Mouse (Mus musculus): Measurements from ENCODE around the gene Olfr148. TPM values are rescaled to one million over a fixed set of nuclear protein-coding genes. Genes with fewer than 3 reads are reported as not detected.
A peak's percentile ranks its signal among the peaks of the same experiment; 100 is the strongest.

The Olfr148 gene
- polyA plus RNA-seq (2012; rRNA removed), result not detected in 2 replicates

- no peak for DNase-seq (ENCODE audit: extremely low spot score in 1 of 2, low spot score in 1 of 2)
Observed at GRCm38 (mm10) chr9:39610355-39610754, at the start of gene Olfr148. Gene Olfr148, plus strand, starts transcription at chr9:39610655.

GRCm38 (mm10) chr9:39575469-39575868 is 35.0 kb upstream of the Olfr148 start, which contains the start of gene Olfr959:
Gene Olfr959, minus strand, starts transcription at chr9:39575569.
- DNase-seq (ENCODE audit: extremely low spot score in 1 of 2, low spot score in 1 of 2), result no peak

- DNase-seq (ENCODE audit: extremely low spot score in 1 of 2, low spot score in 1 of 2), result peak in 1 of 2 experiments; percentile 4
Observed at GRCm38 (mm10) chr9:39577050-39577449, 33.4 kb upstream of the Olfr148 start.

- DNase-seq (ENCODE audit: extremely low spot score in 1 of 2, low spot score in 1 of 2), result peak in 1 of 2 experiments; percentile 46
Observed at GRCm38 (mm10) chr9:39602536-39603332, 7.7 kb upstream of the Olfr148 start.

- no peak for DNase-seq (ENCODE audit: extremely low spot score in 1 of 2, low spot score in 1 of 2)
Observed at GRCm38 (mm10) chr9:39603333-39603845, 7.1 kb upstream of the Olfr148 start.

- DNase-seq (ENCODE audit: extremely low spot score in 1 of 2, low spot score in 1 of 2), result peak in 1 of 2 experiments; percentile 26
Observed at GRCm38 (mm10) chr9:39603999-39604453, 6.4 kb upstream of the Olfr148 start, which contains the start of gene AW551984. Gene AW551984, minus strand, starts transcription at chr9:39604403.

GRCm38 (mm10) chr9:39608497-39608896 is 2.0 kb upstream of the Olfr148 start:
- DNase-seq (ENCODE audit: extremely low spot score in 1 of 2, low spot score in 1 of 2), result no peak

GRCm38 (mm10) chr9:39611953-39612352 is 1.5 kb downstream of the Olfr148 start:
- peak in 1 of 2 experiments; percentile 70 for DNase-seq (ENCODE audit: extremely low spot score in 1 of 2, low spot score in 1 of 2)

GRCm38 (mm10) chr9:39621073-39621472 is 10.6 kb downstream of the Olfr148 start, which contains the start of gene Olfr960:
Gene Olfr960, plus strand, starts transcription at chr9:39621373.
- no peak for DNase-seq (ENCODE audit: extremely low spot score in 1 of 2, low spot score in 1 of 2)

- DNase-seq (ENCODE audit: extremely low spot score in 1 of 2, low spot score in 1 of 2), result no peak
Observed at GRCm38 (mm10) chr9:39623783-39624182, 13.3 kb downstream of the Olfr148 start.

GRCm38 (mm10) chr9:39624711-39625110 is 14.3 kb downstream of the Olfr148 start:
- no peak for DNase-seq (ENCODE audit: extremely low spot score in 1 of 2, low spot score in 1 of 2)

- DNase-seq (ENCODE audit: extremely low spot score in 1 of 2, low spot score in 1 of 2), result no peak
Observed at GRCm38 (mm10) chr9:39629069-39629468, 18.6 kb downstream of the Olfr148 start.

GRCm38 (mm10) chr9:39633913-39634594 is 23.6 kb downstream of the Olfr148 start:
- DNase-seq (ENCODE audit: extremely low spot score in 1 of 2, low spot score in 1 of 2), result peak; percentile 8 to 51

- DNase-seq (ENCODE audit: extremely low spot score in 1 of 2, low spot score in 1 of 2), result no peak
Observed at GRCm38 (mm10) chr9:39644785-39645184, 34.3 kb downstream of the Olfr148 start, which contains the start of gene Olfr961. Gene Olfr961, plus strand, starts transcription at chr9:39645085.

- DNase-seq (ENCODE audit: extremely low spot score in 1 of 2, low spot score in 1 of 2), result no peak
Observed at GRCm38 (mm10) chr9:39647382-39647781, 36.9 kb downstream of the Olfr148 start.

GRCm38 (mm10) chr9:39654756-39655396 is 44.4 kb downstream of the Olfr148 start:
- DNase-seq (ENCODE audit: extremely low spot score in 1 of 2, low spot score in 1 of 2), result no peak

Other genes with a start within 250 kb of the Olfr148 start
- gene Olfr951, start 223.2 kb upstream of the Olfr148 start, polyA plus RNA-seq (2012; rRNA removed), result not detected in 2 replicates
- gene Olfr952, start 183.5 kb upstream of the Olfr148 start, polyA plus RNA-seq (2012; rRNA removed), result not detected in 2 replicates
- not detected in 2 replicates for gene Olfr954, start 154.0 kb upstream of the Olfr148 start, polyA plus RNA-seq (2012; rRNA removed)
- not detected in 2 replicates for gene Olfr955, start 138.7 kb upstream of the Olfr148 start, polyA plus RNA-seq (2012; rRNA removed)
- gene Olfr44, start 116.7 kb upstream of the Olfr148 start, polyA plus RNA-seq (2012; rRNA removed), result not detected in 2 replicates
- not detected in 2 replicates for gene Olfr957, start 94.8 kb upstream of the Olfr148 start, polyA plus RNA-seq (2012; rRNA removed)
- not detected in 2 replicates for gene Olfr958, start 56.6 kb upstream of the Olfr148 start, polyA plus RNA-seq (2012; rRNA removed)
- gene Olfr959, start 35.1 kb upstream of the Olfr148 start, polyA plus RNA-seq (2012; rRNA removed), result not detected in 2 replicates
- gene AW551984, start 6.3 kb upstream of the Olfr148 start, polyA plus RNA-seq (2012; rRNA removed), result 4.4 and 5.5 TPM in 2 replicates
- not detected in 2 replicates for gene Olfr960, start 10.7 kb downstream of the Olfr148 start, polyA plus RNA-seq (2012; rRNA removed)
- gene Olfr961, start 34.4 kb downstream of the Olfr148 start, polyA plus RNA-seq (2012; rRNA removed), result not detected in 2 replicates
- gene Olfr963, start 56.5 kb downstream of the Olfr148 start, polyA plus RNA-seq (2012; rRNA removed), result not detected in 2 replicates
- not detected in 2 replicates for gene Olfr149, start 96.5 kb downstream of the Olfr148 start, polyA plus RNA-seq (2012; rRNA removed)
- gene Olfr965, start 100.7 kb downstream of the Olfr148 start, polyA plus RNA-seq (2012; rRNA removed), result 0.11 TPM in 1 of 2 replicates, not detected in the other
- not detected in 2 replicates for gene Olfr150, start 120.3 kb downstream of the Olfr148 start, polyA plus RNA-seq (2012; rRNA removed)
- gene Olfr967, start 135.6 kb downstream of the Olfr148 start, polyA plus RNA-seq (2012; rRNA removed), result not detected in 2 replicates
- gene Olfr968, start 172.6 kb downstream of the Olfr148 start, polyA plus RNA-seq (2012; rRNA removed), result not detected in 2 replicates
- not detected in 2 replicates for gene Olfr969, start 180.3 kb downstream of the Olfr148 start, polyA plus RNA-seq (2012; rRNA removed)
- not detected in 2 replicates for gene Olfr970, start 198.2 kb downstream of the Olfr148 start, polyA plus RNA-seq (2012; rRNA removed)
- not detected in 2 replicates for gene Olfr971, start 226.2 kb downstream of the Olfr148 start, polyA plus RNA-seq (2012; rRNA removed)